Mouse (Mus musculus): ENCODE measurements around the gene Fam49a. TPM values are rescaled to one million over a fixed set of nuclear protein-coding genes. Genes with fewer than 3 reads are reported as not detected.

Fam49a gene
- total and polyA plus RNA-seq, 3 experiments = 4.1 to 9.8 (median 7.1) TPM

- Histone ChIP-seq H3K27ac (no peak overlapping the region), H3K79me2 (replicated peaks; ENCODE audit: control insufficient read depth, insufficient read depth, low read length) (no peaks in the 10 kb centered on the region), H3K4me1 (ENCODE audit: control insufficient read depth, insufficient read depth, low read length) (no peaks in the 10 kb centered on the region), H3K9ac (ENCODE audit: low read depth, low read length) (no peak overlapping the region), H3K4me3 (no peak overlapping the region), H3K36me3 (ENCODE audit: control insufficient read depth, insufficient read depth, low read length) (no peaks in the 10 kb centered on the region), H3K27me3 (ENCODE audit: control insufficient read depth, insufficient read depth, low read length) (no peaks in the 10 kb centered on the region)
- 69% methylated on average over 11 of the region's 11 CpGs for WGBS
- TF ChIP-seq CTCF (IDR thresholded peaks at IDR 0.05) (no peak), EP300 (IDR thresholded peaks at IDR 0.05; ENCODE audit: insufficient read depth, low read depth, low read length) (no peak), POLR2A (IDR thresholded peaks at IDR 0.05; ENCODE audit: insufficient read depth, low read depth, low read length) (no peak)
- DNase-seq = no peak
- intact Hi-C loops (cut with DNase I) = no loop called here
These were observed 111.3 kb downstream of the Fam49a start for GRCm38 (mm10) chr12:12373111-12373862.

DNA sequence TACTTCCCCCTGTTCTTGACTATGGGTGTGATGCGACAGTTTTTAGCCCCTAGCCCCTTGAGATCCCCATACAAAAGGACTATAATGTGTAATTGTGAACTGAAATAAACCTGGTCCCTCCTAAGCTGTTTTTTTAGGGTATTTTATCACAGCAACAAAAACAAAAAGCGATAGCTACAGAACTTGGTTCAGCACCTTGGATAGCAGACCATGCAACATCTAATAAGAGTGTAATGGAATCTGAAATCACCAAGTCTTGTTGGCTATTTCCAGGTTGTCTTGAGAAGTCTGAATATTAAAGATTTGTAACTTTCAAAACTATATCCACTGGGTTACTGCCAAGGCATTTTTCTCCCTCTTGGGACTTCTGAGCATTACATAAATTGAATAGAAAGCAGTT, 117.1 kb downstream of the Fam49a start:
- TF ChIP-seq POLR2A (IDR thresholded peaks at IDR 0.05; ENCODE audit: insufficient read depth, low read depth, low read length) (no peak), CTCF (IDR thresholded peaks at IDR 0.05) (no peak), EP300 (IDR thresholded peaks at IDR 0.05; ENCODE audit: insufficient read depth, low read depth, low read length) (no peak)
- no peaks in the 10 kb centered on the region for H3K36me3 ChIP-seq (ENCODE audit: control insufficient read depth, insufficient read depth, low read length)
- 51% methylated on average over 2 of the region's 2 CpGs for WGBS
- intact Hi-C loops (cut with DNase I) = no loop called here
- no peak overlapping the region for H3K4me3 ChIP-seq
- no peaks in the 10 kb centered on the region for H3K79me2 ChIP-seq (replicated peaks; ENCODE audit: control insufficient read depth, insufficient read depth, low read length)
- no peaks in the 10 kb centered on the region for H3K27me3 ChIP-seq (ENCODE audit: control insufficient read depth, insufficient read depth, low read length)
- no peaks in the 10 kb centered on the region for H3K4me1 ChIP-seq (ENCODE audit: control insufficient read depth, insufficient read depth, low read length)
- no peak for DNase-seq
- H3K9ac ChIP-seq (ENCODE audit: low read depth, low read length) = no peak overlapping the region
- no peak overlapping the region for H3K27ac ChIP-seq

DNA sequence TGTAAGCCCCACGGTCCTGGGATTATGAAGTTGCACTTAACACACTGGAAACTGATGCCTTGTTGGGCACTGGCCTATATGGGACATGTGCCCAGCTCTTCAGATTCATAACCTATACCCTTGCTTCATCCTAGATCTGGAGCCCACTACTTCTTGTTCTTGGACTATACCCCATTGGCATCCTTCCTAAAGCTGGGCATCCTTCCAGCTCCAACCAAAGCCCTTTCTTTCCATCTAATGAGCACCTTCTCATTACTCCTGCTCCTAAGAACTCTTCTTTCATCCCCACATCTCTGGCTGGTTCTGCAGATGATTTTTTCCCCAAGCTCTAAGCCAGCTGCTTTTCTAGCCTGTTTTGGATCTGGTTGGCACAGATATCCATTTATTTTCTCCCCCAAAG, 127.3 kb downstream of the Fam49a start:
- intact Hi-C loops (cut with DNase I) = no loop called here
- no peaks in the 10 kb centered on the region for H3K79me2 ChIP-seq (replicated peaks; ENCODE audit: control insufficient read depth, insufficient read depth, low read length)
- no peaks in the 10 kb centered on the region for H3K36me3 ChIP-seq (ENCODE audit: control insufficient read depth, insufficient read depth, low read length)
- H3K4me1 ChIP-seq (ENCODE audit: control insufficient read depth, insufficient read depth, low read length) = no peaks in the 10 kb centered on the region
- H3K27ac ChIP-seq = no peak overlapping the region
- no peak overlapping the region for H3K4me3 ChIP-seq
- no peak overlapping the region for H3K9ac ChIP-seq (ENCODE audit: low read depth, low read length)
- WGBS = 46% methylated on average over 1 of the region's 1 CpGs
- TF ChIP-seq EP300 (IDR thresholded peaks at IDR 0.05; ENCODE audit: insufficient read depth, low read depth, low read length) (no peak), POLR2A (IDR thresholded peaks at IDR 0.05; ENCODE audit: insufficient read depth, low read depth, low read length) (no peak), CTCF (IDR thresholded peaks at IDR 0.05) (no peak)
- no peaks in the 10 kb centered on the region for H3K27me3 ChIP-seq (ENCODE audit: control insufficient read depth, insufficient read depth, low read length)
- no peak for DNase-seq

- Histone ChIP-seq H3K79me2 (replicated peaks; ENCODE audit: control insufficient read depth, insufficient read depth, low read length) (no peaks in the 10 kb centered on the region), H3K4me3 (no peak overlapping the region), H3K4me1 (ENCODE audit: control insufficient read depth, insufficient read depth, low read length) (no peaks in the 10 kb centered on the region), H3K36me3 (ENCODE audit: control insufficient read depth, insufficient read depth, low read length) (no peaks in the 10 kb centered on the region), H3K9ac (ENCODE audit: low read depth, low read length) (no peak overlapping the region), H3K27ac (no peak overlapping the region), H3K27me3 (ENCODE audit: control insufficient read depth, insufficient read depth, low read length) (no peaks in the 10 kb centered on the region)
- WGBS = 8% methylated on average over 6 of the region's 6 CpGs
- DNase-seq = peak in 1 of 2 experiments; percentile 15
- TF ChIP-seq EP300 (IDR thresholded peaks at IDR 0.05; ENCODE audit: insufficient read depth, low read depth, low read length) (no peak), CTCF (IDR thresholded peaks at IDR 0.05) (peak; percentile 79)
- intact Hi-C loops (cut with DNase I) = loop anchor here (1.0 to 2.0 kb wide), 2 partner anchors 73 to 219 kb away; no protein-coding TSS in a partner anchor
These were observed 134.3 kb downstream of the Fam49a start for GRCm38 (mm10) chr12:12396224-12396623.

- Histone ChIP-seq H3K27me3 (ENCODE audit: control insufficient read depth, insufficient read depth, low read length) (no peaks in the 10 kb centered on the region), H3K4me1 (ENCODE audit: control insufficient read depth, insufficient read depth, low read length) (peaks cover 3% of the 10 kb centered on the region), H3K79me2 (replicated peaks; ENCODE audit: control insufficient read depth, insufficient read depth, low read length) (no peaks in the 10 kb centered on the region), H3K4me3 (peak overlapping the region; percentile 44), H3K27ac (peak overlapping the region; percentile 39), H3K9ac (ENCODE audit: low read depth, low read length) (no peak overlapping the region), H3K36me3 (ENCODE audit: control insufficient read depth, insufficient read depth, low read length) (no peaks in the 10 kb centered on the region; the same call in 1 of the 2 replicates)
- intact Hi-C loops (cut with DNase I) = no loop called here
- TF ChIP-seq CTCF (IDR thresholded peaks at IDR 0.05) (peak; percentile 99), POLR2A (IDR thresholded peaks at IDR 0.05; ENCODE audit: insufficient read depth, low read depth, low read length) (no peak)
- peak; percentile 57 to 69 for DNase-seq
- 23% methylated on average over 9 of the region's 9 CpGs for WGBS
These were observed 139.1 kb downstream of the Fam49a start for GRCm38 (mm10) chr12:12401051-12401465.

- WGBS = 9% methylated on average over 15 of the region's 15 CpGs
- peaks cover 3% of the 10 kb centered on the region for H3K4me1 ChIP-seq (ENCODE audit: control insufficient read depth, insufficient read depth, low read length)
- no peak for DNase-seq
- no peaks in the 10 kb centered on the region; the same call in 1 of the 2 replicates for H3K36me3 ChIP-seq (ENCODE audit: control insufficient read depth, insufficient read depth, low read length)
- peak overlapping the region; percentile 44 for H3K4me3 ChIP-seq
- H3K27ac ChIP-seq = peak overlapping the region; percentile 39
- no peaks in the 10 kb centered on the region for H3K79me2 ChIP-seq (replicated peaks; ENCODE audit: control insufficient read depth, insufficient read depth, low read length)
- intact Hi-C loops (cut with DNase I) = no loop called here
- H3K9ac ChIP-seq (ENCODE audit: low read depth, low read length) = no peak overlapping the region; the same call in 1 of the 2 replicates
- H3K27me3 ChIP-seq (ENCODE audit: control insufficient read depth, insufficient read depth, low read length) = no peaks in the 10 kb centered on the region
- TF ChIP-seq CTCF (IDR thresholded peaks at IDR 0.05) = no peak
- no peak for TF ChIP-seq EP300 (IDR thresholded peaks at IDR 0.05; ENCODE audit: insufficient read depth, low read depth, low read length)
These were observed 139.6 kb downstream of the Fam49a start for GRCm38 (mm10) chr12:12401504-12401903.
